Mouse (Mus musculus) G1E (cell line): ENCODE measurements around the gene AI481877.

Experiments used
- CTCF ChIP-seq: IDR thresholded peaks from 2 replicates; pipeline ENCODE4 v1.5.1; 2012; ENCODE audit warnings: low read depth, low read length, inconsistent platforms, mixed read lengths
- GATA1 ChIP-seq: IDR thresholded peaks from 2 replicates; pipeline ENCODE4 v1.6.1; 2012; ENCODE audit warnings: borderline replicate concordance, low read length, inconsistent platforms, mixed read lengths
- GATA2 ChIP-seq: IDR thresholded peaks from 2 replicates; pipeline ENCODE4 v1.6.1; 2012; ENCODE audit warnings: low read depth, low read length, inconsistent platforms, borderline replicate concordance
- POLR2AphosphoS5 ChIP-seq: IDR thresholded peaks from 2 replicates; pipeline ENCODE4 v1.6.1; 2012; ENCODE audit warnings: low read depth, low read length, inconsistent platforms; ENCODE audit not compliant: insufficient replicate concordance
- TAL1 ChIP-seq: conservative IDR thresholded peaks from 2 replicates; pipeline ENCODE4 v1.6.1; 2012; ENCODE audit warnings: low read depth, low read length, inconsistent platforms, mixed read lengths

GRCm38 (mm10) chr4:59062526-59062925 lies 76.3 kb downstream of the AI481877 start:
- TF ChIP-seq CTCF (no peak), GATA1 (no peak), GATA2 (no peak), TAL1 (no peak), POLR2AphosphoS5 (no peak)
